Comparison of ENCODE assay signal across 8 mouse cellular contexts in the genomic region with DNA sequence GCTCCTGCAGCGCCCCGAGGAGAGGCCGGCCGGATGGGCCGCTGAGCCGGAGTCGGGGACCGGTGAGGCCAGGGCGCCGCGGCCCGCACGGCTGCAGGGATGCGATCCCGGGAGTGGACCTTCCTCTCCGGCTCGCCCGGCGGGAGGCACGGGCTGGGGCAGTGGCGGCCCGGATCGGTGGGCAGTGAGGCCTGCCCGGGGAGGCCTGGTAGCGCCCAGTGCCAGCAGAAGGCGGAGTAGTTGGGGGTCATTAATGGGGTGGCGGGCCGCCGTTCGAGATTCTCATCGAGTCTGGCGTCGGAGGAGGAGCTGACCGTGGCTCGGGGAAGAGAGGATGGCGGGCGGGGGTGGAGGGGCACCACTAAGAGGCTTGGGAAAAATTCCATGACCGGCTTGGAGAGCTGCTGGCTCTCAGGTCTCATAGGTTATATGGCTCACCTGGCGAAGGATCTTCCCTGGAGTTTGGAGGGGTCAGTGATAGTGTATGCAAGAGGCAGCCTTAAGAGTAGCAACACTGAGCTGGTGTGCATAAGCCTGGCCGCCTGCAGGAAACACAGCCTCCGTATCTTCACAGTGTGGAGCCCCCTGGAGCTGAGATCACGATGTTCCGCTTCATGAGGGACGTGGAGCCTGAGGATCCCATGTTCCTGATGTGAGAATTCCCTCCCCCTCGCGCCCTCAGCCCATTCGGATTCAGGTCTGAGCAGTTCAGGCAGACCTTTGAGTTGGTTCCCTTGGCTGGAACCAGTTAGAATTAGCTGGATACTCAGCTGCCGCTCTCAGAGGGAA. TPM values are rescaled to one million over a fixed set of nuclear protein-coding genes. Genes with fewer than 3 reads are reported as not detected.
A peak's percentile ranks its signal among the peaks of the same experiment; 100 is the strongest.
DNase-seq lines count a peak whose midpoint lies in the region; ATAC-seq and TF ChIP-seq lines count a peak whose summit lies in the region.

No protein-coding gene starts in this region.

- no peaks in the 10 kb centered on the region for H3K9me3 ChIP-seq in ES-Bruce4 (replicated peaks; ENCODE audit: control insufficient read depth, insufficient read depth, low read length, poor library complexity, severe bottlenecking)
- no peaks in the 10 kb centered on the region for H3K9me3 ChIP-seq in embryonic facial prominence, embryonic 11.5 days (replicated peaks; ENCODE audit: control insufficient read depth, low read length)
- no peaks in the 10 kb centered on the region for H3K9me3 ChIP-seq in hindbrain, embryonic 11.5 days (ENCODE audit: control insufficient read depth, low read length)
- H3K9me3 ChIP-seq in neural tube, embryonic 14.5 days (ENCODE audit: control insufficient read depth, low read length) = no peaks in the 10 kb centered on the region

- no peaks in the 10 kb centered on the region for H3K27me3 ChIP-seq in ES-Bruce4 (ENCODE audit: control insufficient read depth, insufficient read depth, low read length, poor library complexity, severe bottlenecking)
- H3K27me3 ChIP-seq in embryonic facial prominence, embryonic 11.5 days (ENCODE audit: control insufficient read depth, insufficient read depth, low read length) = no peaks in the 10 kb centered on the region
- no peaks in the 10 kb centered on the region for H3K27me3 ChIP-seq in hindbrain, embryonic 11.5 days (ENCODE audit: control insufficient read depth, insufficient read depth, low read length)
- H3K27me3 ChIP-seq in neural tube, embryonic 14.5 days (ENCODE audit: control insufficient read depth, insufficient read depth, low read length) = no peaks in the 10 kb centered on the region

- TF ChIP-seq EP300 in ES-Bruce4 (IDR thresholded peaks at IDR 0.05; ENCODE audit: insufficient read depth, low read depth, low read length) = no peak

- H3K4me2 ChIP-seq in embryonic facial prominence, embryonic 11.5 days (ENCODE audit: low read depth, low read length) = peak overlapping the region; percentile 86
- peak overlapping the region; percentile 77 for H3K4me2 ChIP-seq in hindbrain, embryonic 11.5 days (replicated peaks; ENCODE audit: low read depth, low read length)
- H3K4me2 ChIP-seq in neural tube, embryonic 14.5 days (ENCODE audit: low read depth, low read length) = peak overlapping the region; percentile 91

- WGBS in embryonic facial prominence, embryonic 11.5 days = under 1% methylated on average over 47 of the region's 48 CpGs
- 1% methylated on average over 46 of the region's 48 CpGs for WGBS in hindbrain, embryonic 11.5 days
- WGBS in neural tube, embryonic 14.5 days = 2% methylated on average over 34 of the region's 48 CpGs

- peaks cover 29% of the 10 kb centered on the region for H3K36me3 ChIP-seq in ES-Bruce4 (ENCODE audit: control insufficient read depth, insufficient read depth, low read length, poor library complexity, severe bottlenecking)
- peaks cover 12% of the 10 kb centered on the region for H3K36me3 ChIP-seq in embryonic facial prominence, embryonic 11.5 days (replicated peaks; ENCODE audit: control insufficient read depth, insufficient read depth, low read depth, low read length)
- H3K36me3 ChIP-seq in hindbrain, embryonic 11.5 days (ENCODE audit: control insufficient read depth, insufficient read depth, low read length) = peaks cover 11% of the 10 kb centered on the region
- peaks cover 26% of the 10 kb centered on the region for H3K36me3 ChIP-seq in neural tube, embryonic 14.5 days (ENCODE audit: control insufficient read depth, insufficient read depth, low read length)

- H3K27ac ChIP-seq in gastrocnemius, adult 2 months = peak overlapping the region; percentile 98
- peak overlapping the region; percentile 21; the same call in 1 of the 2 replicates for H3K27ac ChIP-seq in ES-Bruce4 (ENCODE audit: insufficient read depth, low read length)
- H3K27ac ChIP-seq in embryonic facial prominence, embryonic 11.5 days (replicated peaks; ENCODE audit: low read depth, low read length) = peak overlapping the region; percentile 88
- H3K27ac ChIP-seq in hindbrain, embryonic 11.5 days (ENCODE audit: low read depth, low read length) = peak overlapping the region; percentile 91
- H3K27ac ChIP-seq in neural tube, embryonic 14.5 days (ENCODE audit: low read depth, low read length) = peak overlapping the region; percentile 97

- peak; percentile 52 for ATAC-seq in embryonic facial prominence, embryonic 11.5 days (replicated peaks; ENCODE audit: insufficient number of reproducible peaks, low FRiP score, low TSS enrichment, low read depth)
- peak; percentile 45 for ATAC-seq in hindbrain, embryonic 11.5 days (ENCODE audit: low FRiP score)
- peak; percentile 46 for ATAC-seq in neural tube, embryonic 14.5 days (ENCODE audit: low read depth)

- H3K9ac ChIP-seq in ES-Bruce4 (ENCODE audit: low read depth, poor library complexity, severe bottlenecking) = peak overlapping the region; percentile 92
- H3K9ac ChIP-seq in embryonic facial prominence, embryonic 11.5 days (replicated peaks; ENCODE audit: low read length) = peak overlapping the region; percentile 92
- H3K9ac ChIP-seq in hindbrain, embryonic 11.5 days (ENCODE audit: low read depth, low read length) = peak overlapping the region; percentile 93
- peak overlapping the region; percentile 93 for H3K9ac ChIP-seq in neural tube, embryonic 14.5 days (replicated peaks; ENCODE audit: low read depth, low read length)

- TF ChIP-seq POLR2A in ES-Bruce4 (IDR thresholded peaks at IDR 0.05; ENCODE audit: insufficient read depth, low read length) = no peak

- H3K4me3 ChIP-seq in gastrocnemius, adult 2 months = peak overlapping the region; percentile 85
- peak overlapping the region; percentile 86 for H3K4me3 ChIP-seq in ES-Bruce4 (ENCODE audit: low read depth, low read length)
- peak overlapping the region; percentile 88 for H3K4me3 ChIP-seq in embryonic facial prominence, embryonic 11.5 days (ENCODE audit: low read depth, low read length)
- peak overlapping the region; percentile 86 for H3K4me3 ChIP-seq in hindbrain, embryonic 11.5 days (ENCODE audit: low read depth, low read length)
- peak overlapping the region; percentile 94 for H3K4me3 ChIP-seq in neural tube, embryonic 14.5 days (ENCODE audit: low read depth, low read length)

- peak; percentile 19; the same call in 1 of the 2 replicates for TF ChIP-seq CTCF in gastrocnemius, adult 2 months (IDR thresholded peaks at IDR 0.05)
- TF ChIP-seq CTCF in ES-Bruce4 (IDR thresholded peaks at IDR 0.05; ENCODE audit: low read depth, low read length) = no peak

- no peak for DNase-seq in gastrocnemius, adult 2 months
- DNase-seq in gastrocnemius, adult 8-10 months (ENCODE audit: low spot score in 2 of 2) = no peak
- DNase-seq in embryonic facial prominence, embryonic 11.5 days (ENCODE audit: low spot score) = no peak
- DNase-seq in hindbrain, embryonic 11.5 days (ENCODE audit: low spot score) = peak; percentile 66
- DNase-seq in liver = peak; percentile 46
- DNase-seq in spleen, postnatal 36 days (ENCODE audit: low spot score in 2 of 2) = no peak

- intact Hi-C loops in gastrocnemius, adult 2 months (cut with DNase I) = loop anchor here (2.0 kb wide), 1 partner anchor 73 kb away; no protein-coding TSS in a partner anchor

- H3K4me1 ChIP-seq in ES-Bruce4 (ENCODE audit: control insufficient read depth, insufficient read depth, low read length) = no peaks in the 10 kb centered on the region
- peaks cover 7% of the 10 kb centered on the region; the same call in 1 of the 2 replicates for H3K4me1 ChIP-seq in embryonic facial prominence, embryonic 11.5 days (ENCODE audit: control insufficient read depth, insufficient read depth, low read length)
- peaks cover 6% of the 10 kb centered on the region; the same call in 1 of the 2 replicates for H3K4me1 ChIP-seq in hindbrain, embryonic 11.5 days (replicated peaks; ENCODE audit: control insufficient read depth, insufficient read depth, low read length)
- peaks cover 16% of the 10 kb centered on the region for H3K4me1 ChIP-seq in neural tube, embryonic 14.5 days (ENCODE audit: control insufficient read depth, insufficient read depth, low read length)

RNA-seq across cellular contexts. Expression of gene Mlf2, which starts 0.5 kb away (rescaled TPM):
- 100 to 1,000 TPM; 202 to 204 TPM for total RNA-seq in gastrocnemius, adult 2 months (2021)
- total RNA-seq in gastrocnemius, adult 8-10 months (2022) = 100 to 1,000 TPM; 192 to 219 (median 202) TPM
- polyA plus RNA-seq in ES-Bruce4 (2011; ENCODE audit: insufficient read depth, insufficient read length, low read depth, missing spikeins) = 263 and 294 TPM in 2 replicates
- 391 and 402 TPM in 2 replicates for polyA plus RNA-seq in embryonic facial prominence, embryonic 11.5 days (2014; fragmentation: Nextera tagmentation; extraction: Ambion mirVana)
- 443 and 465 TPM in 2 replicates for polyA plus RNA-seq in hindbrain, embryonic 11.5 days (2014; fragmentation: Nextera tagmentation; extraction: Ambion mirVana)
- polyA plus RNA-seq in neural tube, embryonic 14.5 days (2014; fragmentation: Nextera tagmentation; extraction: Ambion mirVana) = 560 and 584 TPM in 2 replicates

RNA-seq across cellular contexts. Expression of gene Ptms, which starts 11.8 kb away (rescaled TPM):
- total RNA-seq in gastrocnemius, adult 2 months (2021) = 10 to 100 TPM; 65.5 to 99.4 TPM
- 10 to 100 TPM; 64.6 to 83.2 (median 76.8) TPM for total RNA-seq in gastrocnemius, adult 8-10 months (2022)
- 382 and 383 TPM in 2 replicates for polyA plus RNA-seq in ES-Bruce4 (2011; ENCODE audit: insufficient read depth, insufficient read length, low read depth, missing spikeins)
- 184 and 213 TPM in 2 replicates for polyA plus RNA-seq in embryonic facial prominence, embryonic 11.5 days (2014; fragmentation: Nextera tagmentation; extraction: Ambion mirVana)
- polyA plus RNA-seq in hindbrain, embryonic 11.5 days (2014; fragmentation: Nextera tagmentation; extraction: Ambion mirVana) = 321 and 337 TPM in 2 replicates
- 664 and 670 TPM in 2 replicates for polyA plus RNA-seq in neural tube, embryonic 14.5 days (2014; fragmentation: Nextera tagmentation; extraction: Ambion mirVana)

RNA-seq across cellular contexts. Expression of gene Lag3, which starts 20.2 kb away (rescaled TPM):
- total RNA-seq in gastrocnemius, adult 2 months (2021) = under 1 TPM; 0.11 to 0.13 TPM
- under 1 TPM in 1 of 4 experiments, not detected in 3; 0.31 TPM for total RNA-seq in gastrocnemius, adult 8-10 months (2022)
- polyA plus RNA-seq in ES-Bruce4 (2011; ENCODE audit: insufficient read depth, insufficient read length, low read depth, missing spikeins) = 4.0 and 5.9 TPM in 2 replicates
- 1.7 and 1.8 TPM in 2 replicates for polyA plus RNA-seq in embryonic facial prominence, embryonic 11.5 days (2014; fragmentation: Nextera tagmentation; extraction: Ambion mirVana)
- 1.2 and 2.5 TPM in 2 replicates for polyA plus RNA-seq in hindbrain, embryonic 11.5 days (2014; fragmentation: Nextera tagmentation; extraction: Ambion mirVana)
- polyA plus RNA-seq in neural tube, embryonic 14.5 days (2014; fragmentation: Nextera tagmentation; extraction: Ambion mirVana) = 2.6 and 3.4 TPM in 2 replicates

RNA-seq across cellular contexts. Expression of gene Cops7a, which starts 33.6 kb away (rescaled TPM):
- 100 to 1,000 TPM; 108 to 115 TPM for total RNA-seq in gastrocnemius, adult 2 months (2021)
- total RNA-seq in gastrocnemius, adult 8-10 months (2022) = 100 to 1,000 TPM; 122 to 142 (median 131) TPM
- 145 and 154 TPM in 2 replicates for polyA plus RNA-seq in ES-Bruce4 (2011; ENCODE audit: insufficient read depth, insufficient read length, low read depth, missing spikeins)
- 118 and 125 TPM in 2 replicates for polyA plus RNA-seq in embryonic facial prominence, embryonic 11.5 days (2014; fragmentation: Nextera tagmentation; extraction: Ambion mirVana)
- polyA plus RNA-seq in hindbrain, embryonic 11.5 days (2014; fragmentation: Nextera tagmentation; extraction: Ambion mirVana) = 94.3 and 99.7 TPM in 2 replicates
- polyA plus RNA-seq in neural tube, embryonic 14.5 days (2014; fragmentation: Nextera tagmentation; extraction: Ambion mirVana) = 89.5 and 93.8 TPM in 2 replicates

RNA-seq across cellular contexts. Expression of gene Cd4, which starts 43.7 kb away (rescaled TPM):
- not detected for total RNA-seq in gastrocnemius, adult 2 months (2021)
- under 1 TPM in 1 of 4 experiments, not detected in 3; 0.11 TPM for total RNA-seq in gastrocnemius, adult 8-10 months (2022)
- polyA plus RNA-seq in ES-Bruce4 (2011; ENCODE audit: insufficient read depth, insufficient read length, low read depth, missing spikeins) = not detected in 2 replicates
- polyA plus RNA-seq in embryonic facial prominence, embryonic 11.5 days (2014; fragmentation: Nextera tagmentation; extraction: Ambion mirVana) = not detected in 2 replicates
- 0.19 TPM in 1 of 2 replicates, not detected in the other for polyA plus RNA-seq in hindbrain, embryonic 11.5 days (2014; fragmentation: Nextera tagmentation; extraction: Ambion mirVana)
- 0.12 TPM in 1 of 2 replicates, not detected in the other for polyA plus RNA-seq in neural tube, embryonic 14.5 days (2014; fragmentation: Nextera tagmentation; extraction: Ambion mirVana)

Comparison
In these comparisons a context has a peak if more than half of its experiments do, and no peak if none do; other contexts are left out.
1. DNase-seq: peak in hindbrain, embryonic 11.5 days (single experiment) and liver (single experiment); none in gastrocnemius, adult 2 months (single experiment), gastrocnemius, adult 8-10 months (0 of 2), embryonic facial prominence, embryonic 11.5 days (single experiment) and spleen, postnatal 36 days (0 of 2).
2. H3K27ac ChIP-seq: peak in every context shown above with its lines; median percentile 98 in gastrocnemius, adult 2 months; 97 in neural tube, embryonic 14.5 days; 91 in hindbrain, embryonic 11.5 days; 88 in embryonic facial prominence, embryonic 11.5 days; 21 in ES-Bruce4.
3. Peak in every context shown above with its lines, with median percentiles within 50 percentile points of each other: H3K4me3 ChIP-seq, H3K9ac ChIP-seq, ATAC-seq and H3K4me2 ChIP-seq.